Mouse (Mus musculus): ENCODE data around the gene Il1f6.

- no peak for TF ChIP-seq CTCF (IDR thresholded peaks at IDR 0.05; ENCODE audit: control insufficient read depth, insufficient read depth, low read length)
- no peak for TF ChIP-seq POLR2A (IDR thresholded peaks at IDR 0.05; ENCODE audit: borderline replicate concordance, control insufficient read depth, low read depth, low read length)
Observed at GRCm38 (mm10) chr2:24215118-24215517, at the start of gene Il1f6.
